Mouse (Mus musculus) CD8-positive naive resting alpha-beta T cell, adult 57 days (primary cell): ENCODE measurements around the gene Olfr1509. TPM values are rescaled to one million over a fixed set of nuclear protein-coding genes. Genes with fewer than 3 reads are reported as not detected.

ENCODE experiments used
- total RNA-seq: library from RNA; stranded (reverse); gene quantifications from one replicate; pipeline ENCODE4 v1.2.4, GENCODE M21; 2023

The Olfr1509 gene
- not detected for total RNA-seq

GRCm38 (mm10) chr14:52442690-52443089, at the start of gene Olfr1509:
Gene Olfr1509, plus strand, starts transcription at chr14:52442990.

GRCm38 (mm10) chr14:52397279-52397678, 45.5 kb upstream of the Olfr1509 start, which contains the start of gene Olfr1511:
Gene Olfr1511, minus strand, starts transcription at chr14:52397379.

GRCm38 (mm10) chr14:52414273-52414672, 28.5 kb upstream of the Olfr1509 start, which contains the start of gene Olfr1510:
Gene Olfr1510, minus strand, starts transcription at chr14:52414373.

GRCm38 (mm10) chr14:52467395-52467794, 24.6 kb downstream of the Olfr1509 start, which contains the start of gene Olfr1508:
Gene Olfr1508, minus strand, starts transcription at chr14:52467495.

GRCm38 (mm10) chr14:52495516-52495915, 52.7 kb downstream of the Olfr1509 start, which contains the start of gene Olfr1507:
Gene Olfr1507, minus strand, starts transcription at chr14:52495749.

Other genes starting within 250 kb of the Olfr1509 start
- 63.9 TPM for gene Supt16, start 245.6 kb upstream of the Olfr1509 start, total RNA-seq
- gene Chd8, start 185.2 kb upstream of the Olfr1509 start, total RNA-seq, result 255 TPM
- gene Tox4, start 163.8 kb upstream of the Olfr1509 start, total RNA-seq, result 103 TPM
- gene Rab2b, start 163.4 kb upstream of the Olfr1509 start, total RNA-seq, result 15.4 TPM
- 80.6 TPM for gene Mettl3, start 137.9 kb upstream of the Olfr1509 start, total RNA-seq
- gene Sall2, start 114.2 kb upstream of the Olfr1509 start, total RNA-seq, result 2.6 TPM
- not detected for gene Olfr1513, start 86.6 kb upstream of the Olfr1509 start, total RNA-seq
- not detected for gene Olfr1512, start 63.8 kb upstream of the Olfr1509 start, total RNA-seq
- gene Olfr1511, start 45.6 kb upstream of the Olfr1509 start, total RNA-seq, result not detected
- gene Olfr1510, start 28.6 kb upstream of the Olfr1509 start, total RNA-seq, result not detected
- gene Olfr1508, start 24.5 kb downstream of the Olfr1509 start, total RNA-seq, result not detected
- 0.64 TPM for gene Olfr1507, start 52.8 kb downstream of the Olfr1509 start, total RNA-seq